Mouse (Mus musculus) embryonic fibroblast, embryonic 13.5 days (primary cell): Measurements from ENCODE around the gene Lrrk2.
A peak's percentile ranks its signal among the peaks of the same experiment; 100 is the strongest.

Source experiments
- CTCF ChIP-seq: IDR thresholded peaks from 2 replicates; pipeline ENCODE4 v1.5.1; 2011; ENCODE audit warnings: mild to moderate bottlenecking, control low read depth, low read length, moderate library complexity, borderline replicate concordance; ENCODE audit not compliant: insufficient read depth
- POLR2A ChIP-seq: IDR thresholded peaks from 2 replicates; pipeline ENCODE4 v1.6.1; 2011; ENCODE audit warnings: low read depth, mild to moderate bottlenecking, control low read depth, low read length, moderate library complexity

- TF ChIP-seq CTCF (peak; percentile 35; the same call in 1 of the 2 replicates), POLR2A (no peak)
Observed at GRCm38 (mm10) chr15:91781172-91781571, 108.2 kb downstream of the Lrrk2 start.
